Mouse (Mus musculus) duodenum, adult 2 months (tissue): ENCODE measurements around the gene Bend7. TPM values are rescaled to one million over a fixed set of nuclear protein-coding genes. Genes with fewer than 3 reads are reported as not detected.

Source experiments
- polyA plus RNA-seq: library from polyadenylated mRNA; depleted of rRNA; stranded (reverse); fragments of >200 nt; gene quantifications from 2 replicates; pipeline ENCODE4 v1.2.3, GENCODE M21; 2012; ENCODE audit warnings: low replicate concordance; rRNA removed

Bend7 gene
- polyA plus RNA-seq: 4.0 and 9.3 TPM in 2 replicates

GRCm38 (mm10) chr2:4717769-4718661 lies at the start of gene Bend7:
TSS of gene Bend7 (plus strand) at chr2:4717831.

Other genes starting within 250 kb of the Bend7 start
- gene Prpf18, start 65.7 kb upstream of the Bend7 start, polyA plus RNA-seq: 1.8 and 2.1 TPM in 2 replicates
- gene Sephs1, start 163.7 kb downstream of the Bend7 start, polyA plus RNA-seq: 6.6 and 7.2 TPM in 2 replicates
- 125 and 178 TPM in 2 replicates for gene Phyh, start 201.2 kb downstream of the Bend7 start, polyA plus RNA-seq